Mouse (Mus musculus) C2C12 (cell line): ENCODE results near the gene Klhl35. TPM values are rescaled to one million over a fixed set of nuclear protein-coding genes. Genes with fewer than 3 reads are reported as not detected.
A peak's percentile ranks its signal among the peaks of the same experiment; 100 is the strongest.

Experiments used
- H3K27me3 ChIP-seq: one replicate; pipeline ENCODE4 v1.6.1; 2011; ENCODE audit not compliant: control insufficient read depth, insufficient read depth, insufficient read length
- H3K36me3 ChIP-seq: one replicate; pipeline ENCODE4 v1.6.1; 2011; ENCODE audit not compliant: control insufficient read depth, insufficient read depth
- H3K4me3 ChIP-seq: one replicate; pipeline ENCODE4 v1.5.1; 2011; ENCODE audit warnings: mild to moderate bottlenecking, control low read depth; ENCODE audit not compliant: poor library complexity, insufficient read depth, severe bottlenecking
- H3K79me2 ChIP-seq: one replicate; pipeline ENCODE4 v1.6.1; 2011; ENCODE audit not compliant: control insufficient read depth, insufficient read depth
- H3K79me3 ChIP-seq: one replicate; pipeline ENCODE4 v1.6.1; 2011; ENCODE audit warnings: low read depth, control low read depth
- H3ac ChIP-seq: one replicate; pipeline ENCODE3; 2011; ENCODE audit warnings: low read depth; ENCODE audit not compliant: control insufficient read depth, insufficient read length
- CEBPB ChIP-seq: IDR thresholded peaks from one replicate; pipeline ENCODE4 v1.6.1; 2011; ENCODE audit warnings: low read depth, mild to moderate bottlenecking, control low read depth, moderate library complexity
- CTCF ChIP-seq: IDR thresholded peaks from one replicate; pipeline ENCODE4 v1.5.1; 2011; ENCODE audit not compliant: control insufficient read depth, insufficient read depth, insufficient read length
- FOSL1 ChIP-seq: IDR thresholded peaks from one replicate; pipeline ENCODE4 v1.8.0; 2011; ENCODE audit warnings: mild to moderate bottlenecking, low read length; ENCODE audit not compliant: poor library complexity, insufficient read depth, severe bottlenecking
- MAX ChIP-seq: IDR thresholded peaks from one replicate; pipeline ENCODE4 v1.6.1; 2011; ENCODE audit warnings: mild to moderate bottlenecking, control low read depth
- MYOD1 ChIP-seq: IDR thresholded peaks from one replicate; pipeline ENCODE4 v1.6.1; 2011; ENCODE audit warnings: low read depth; ENCODE audit not compliant: control insufficient read depth, insufficient read length
- MYOG ChIP-seq: IDR thresholded peaks from one replicate; pipeline ENCODE4 v1.6.1; 2011; ENCODE audit not compliant: control insufficient read depth, insufficient read length; ENCODE audit errors: extremely low read depth
- USF1 ChIP-seq: IDR thresholded peaks from one replicate; pipeline ENCODE4 v1.6.1; 2011; ENCODE audit warnings: low read depth, mild to moderate bottlenecking, control low read depth, moderate library complexity
- polyA plus RNA-seq: library from polyadenylated mRNA; unstranded; fragments of >200 nt; fragmentation: generic; extraction: Trizol; gene quantifications from one replicate; pipeline ENCODE4 v1.2.1, GENCODE M21; 2012; ENCODE audit warnings: missing spikeins

Gene Klhl35
- polyA plus RNA-seq, 1 experiment = not detected

- H3ac ChIP-seq = no peak overlapping the region
- H3K4me3 ChIP-seq = no peak overlapping the region
- no peaks in the 10 kb centered on the region for H3K79me3 ChIP-seq
- no peaks in the 10 kb centered on the region for H3K36me3 ChIP-seq
- H3K27me3 ChIP-seq = no peaks in the 10 kb centered on the region
- H3K79me2 ChIP-seq = no peaks in the 10 kb centered on the region
- TF ChIP-seq CTCF = peak; percentile 45
- peak; percentile 38 for TF ChIP-seq MAX
- TF ChIP-seq MYOD1 = no peak
Measured at GRCm38 (mm10) chr7:99450703-99451102, 15.1 kb upstream of the Klhl35 start.

- TF ChIP-seq CTCF (no peak), MYOD1 (no peak), USF1 (no peak), MAX (no peak), FOSL1 (no peak), CEBPB (no peak), MYOG (no peak)
Measured at GRCm38 (mm10) chr7:99452859-99453258, 12.9 kb upstream of the Klhl35 start.

GRCm38 (mm10) chr7:99454044-99454443 is 11.8 kb upstream of the Klhl35 start:
- Histone ChIP-seq H3K79me2 (no peaks in the 10 kb centered on the region), H3K79me3 (no peaks in the 10 kb centered on the region), H3ac (no peak overlapping the region), H3K27me3 (no peaks in the 10 kb centered on the region), H3K4me3 (no peak overlapping the region), H3K36me3 (no peaks in the 10 kb centered on the region)
- TF ChIP-seq CTCF = no peak
- TF ChIP-seq CEBPB = no peak
- TF ChIP-seq MAX = no peak
- TF ChIP-seq FOSL1 = no peak
- TF ChIP-seq USF1 = no peak
- TF ChIP-seq MYOD1 = no peak
- no peak for TF ChIP-seq MYOG

More at GRCm38 (mm10) chr7:99452859-99453258, 12.9 kb upstream of the Klhl35 start:
- Histone ChIP-seq H3K27me3 (no peaks in the 10 kb centered on the region), H3K79me2 (no peaks in the 10 kb centered on the region), H3K4me3 (no peak overlapping the region), H3ac (no peak overlapping the region), H3K36me3 (no peaks in the 10 kb centered on the region), H3K79me3 (no peaks in the 10 kb centered on the region)

- no peak overlapping the region for H3ac ChIP-seq
- H3K27me3 ChIP-seq = no peaks in the 10 kb centered on the region
- TF ChIP-seq CTCF = no peak
- no peak for TF ChIP-seq USF1
- TF ChIP-seq MAX = no peak
- no peak for TF ChIP-seq MYOD1
- no peak for TF ChIP-seq CEBPB
- no peak for TF ChIP-seq MYOG
- no peak for TF ChIP-seq FOSL1
- H3K79me3 ChIP-seq = no peaks in the 10 kb centered on the region
- H3K79me2 ChIP-seq = no peaks in the 10 kb centered on the region
- no peaks in the 10 kb centered on the region for H3K36me3 ChIP-seq
- H3K4me3 ChIP-seq = no peak overlapping the region
Measured at GRCm38 (mm10) chr7:99458849-99459248, 7.0 kb upstream of the Klhl35 start.

GRCm38 (mm10) chr7:99459888-99460652 is 5.7 kb upstream of the Klhl35 start:
- Histone ChIP-seq H3K36me3 (no peaks in the 10 kb centered on the region), H3ac (no peak overlapping the region), H3K4me3 (no peak overlapping the region), H3K27me3 (no peaks in the 10 kb centered on the region), H3K79me3 (no peaks in the 10 kb centered on the region), H3K79me2 (no peaks in the 10 kb centered on the region)
- TF ChIP-seq CEBPB (no peak), MAX (no peak), MYOG (no peak), CTCF (no peak), FOSL1 (no peak), USF1 (no peak), MYOD1 (no peak)

DNA sequence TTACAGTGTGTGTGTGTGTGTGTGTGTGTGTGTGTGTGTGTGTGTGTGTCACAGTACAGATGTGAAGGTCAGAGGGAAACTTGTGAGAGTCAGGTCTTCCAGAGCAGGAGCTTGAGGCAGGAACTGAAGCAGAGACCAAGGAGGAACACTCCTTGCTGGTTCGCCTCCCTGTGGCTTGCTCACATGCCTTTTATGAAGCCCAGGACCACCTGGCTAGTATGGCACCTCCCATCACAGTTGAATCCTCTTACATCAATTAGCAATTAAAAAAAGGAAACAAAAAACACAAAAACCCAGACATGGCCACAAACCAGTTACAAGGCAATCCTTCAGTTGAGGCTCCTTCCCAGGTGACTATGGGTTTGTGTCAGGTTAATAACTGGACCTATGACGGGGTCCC is 2.7 kb upstream of the Klhl35 start:
- H3K79me3 ChIP-seq = no peaks in the 10 kb centered on the region
- no peaks in the 10 kb centered on the region for H3K36me3 ChIP-seq
- H3K4me3 ChIP-seq = no peak overlapping the region
- no peaks in the 10 kb centered on the region for H3K79me2 ChIP-seq
- no peak overlapping the region for H3ac ChIP-seq
- no peaks in the 10 kb centered on the region for H3K27me3 ChIP-seq
- TF ChIP-seq FOSL1 = no peak
- no peak for TF ChIP-seq MYOG
